Mouse (Mus musculus) erythroblast, embryonic 14.5 days (primary cell): ENCODE results near the gene Kyat1.

Experiments
- GATA1 ChIP-seq: IDR thresholded peaks from 2 replicates; pipeline ENCODE4 v1.6.1; 2012; ENCODE audit warnings: low read length, inconsistent platforms, mixed read lengths
- TAL1 ChIP-seq: IDR thresholded peaks from 3 replicates; pipeline ENCODE4 v1.6.1; 2012; ENCODE audit warnings: low read length, inconsistent platforms, mixed read lengths

GRCm38 (mm10) chr2:30164340-30164932 is 41.2 kb downstream of the Kyat1 start:
- TF ChIP-seq TAL1, result no peak
- TF ChIP-seq GATA1, result no peak
